Mouse (Mus musculus): ENCODE data around the gene Plcl2.
"Not testable (repeated sequence)": the region's sequence is repeated elsewhere in the genome, so short reads cannot be mapped to it uniquely, and the experiment has no call there.

The Plcl2 gene

GRCm38 (mm10) chr17:50627658-50628057, 118.5 kb downstream of the Plcl2 start:
- DNase-seq (ENCODE audit: low spot score): no peak

DNA sequence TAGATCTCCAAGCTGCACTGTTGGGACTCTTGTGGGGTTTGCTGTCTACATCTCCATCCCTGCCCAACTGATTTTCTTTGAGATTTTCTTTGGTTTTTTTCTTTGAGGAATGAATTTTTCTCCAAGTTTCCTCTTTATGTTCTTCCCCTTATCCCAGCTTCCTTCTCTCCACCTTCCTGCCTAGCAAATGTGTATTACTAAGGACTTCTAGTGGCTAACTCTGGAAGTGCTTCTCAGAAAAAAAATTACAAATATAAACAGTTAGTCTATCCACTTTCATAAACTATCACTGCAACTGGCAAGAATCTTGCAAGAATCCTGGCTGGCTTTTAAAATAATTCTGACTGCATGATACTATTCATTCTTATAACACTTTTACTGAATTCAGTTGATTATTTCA, 119.5 kb downstream of the Plcl2 start:
- DNase-seq (ENCODE audit: low spot score): no peak

- not testable (repeated sequence) for DNase-seq (ENCODE audit: low spot score)
Observed at GRCm38 (mm10) chr17:50630992-50631391, 121.8 kb downstream of the Plcl2 start.

GRCm38 (mm10) chr17:50634008-50634871, 125.0 kb downstream of the Plcl2 start:
- no peak for DNase-seq (ENCODE audit: low spot score)

GRCm38 (mm10) chr17:50635961-50636585, 126.9 kb downstream of the Plcl2 start:
- no peak for DNase-seq (ENCODE audit: low spot score)

DNA sequence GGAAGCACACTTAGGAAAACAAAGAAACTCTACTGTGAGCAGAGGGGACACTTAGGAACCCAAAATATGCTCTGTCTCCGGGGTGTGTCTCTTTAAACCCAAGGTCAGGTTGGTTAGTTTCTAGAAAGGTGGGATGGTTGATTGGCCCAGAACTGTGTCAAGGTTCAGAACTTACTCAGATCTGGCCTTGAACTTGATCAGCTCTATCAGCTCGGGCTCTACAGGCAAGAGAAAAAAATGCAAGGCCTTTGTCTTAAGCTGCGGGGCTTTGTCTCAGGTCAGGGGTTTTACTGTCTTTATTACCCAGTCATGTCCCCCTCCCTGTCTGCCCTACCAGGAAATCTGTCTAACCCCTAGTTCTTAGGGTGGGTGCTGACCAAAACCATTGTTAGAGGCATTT, 129.6 kb downstream of the Plcl2 start:
- DNase-seq (ENCODE audit: low spot score): no peak

DNA sequence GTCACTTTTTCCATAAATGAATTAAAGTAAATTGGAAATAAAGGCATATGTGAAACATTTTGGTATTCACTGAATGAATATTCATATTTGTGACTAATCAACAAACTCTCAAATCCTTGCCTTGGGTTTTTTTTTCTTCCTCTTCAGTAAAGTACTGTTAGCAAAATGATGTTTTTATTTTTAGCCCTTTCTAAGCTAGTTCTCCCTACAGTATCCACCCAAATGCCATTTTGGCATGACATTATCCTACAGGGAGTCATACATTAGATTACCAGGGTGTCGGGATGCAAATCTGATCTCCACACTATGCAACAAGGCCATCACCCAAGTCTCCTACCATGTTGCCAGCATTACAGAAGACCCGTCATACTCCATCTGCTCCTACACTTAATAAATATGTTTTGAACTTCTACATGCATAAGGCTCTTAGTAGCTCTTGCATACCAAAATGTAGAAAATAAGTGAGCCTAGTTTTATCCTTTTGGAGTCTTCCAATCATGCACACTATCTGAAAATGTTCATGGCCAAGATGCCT, 131.9 kb downstream of the Plcl2 start:
- DNase-seq (ENCODE audit: low spot score): no peak

DNA sequence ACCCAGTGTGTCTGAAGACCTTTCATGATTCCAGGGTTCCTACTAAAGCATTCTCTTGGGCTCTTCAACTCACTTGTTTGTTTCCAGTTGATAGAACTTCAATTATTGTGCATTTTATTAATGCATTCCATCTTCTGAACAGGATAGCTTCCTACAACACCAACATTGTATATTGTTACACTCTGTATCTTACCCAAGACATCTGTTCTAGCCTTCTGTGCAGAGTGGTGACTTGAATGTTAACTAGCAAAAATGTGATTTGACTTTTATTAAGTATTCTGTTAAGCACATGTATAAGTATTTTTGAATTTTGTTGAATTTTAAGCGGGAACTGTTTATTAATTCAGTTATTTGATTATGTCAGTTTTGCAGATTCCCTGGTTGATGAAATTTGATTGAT, 132.7 kb downstream of the Plcl2 start:
- DNase-seq (ENCODE audit: low spot score): no peak

- DNase-seq (ENCODE audit: low spot score): no peak
Observed at GRCm38 (mm10) chr17:50643356-50643755, 134.2 kb downstream of the Plcl2 start.

- no peak for DNase-seq (ENCODE audit: low spot score)
Observed at GRCm38 (mm10) chr17:50643989-50644388, 134.8 kb downstream of the Plcl2 start.

DNA sequence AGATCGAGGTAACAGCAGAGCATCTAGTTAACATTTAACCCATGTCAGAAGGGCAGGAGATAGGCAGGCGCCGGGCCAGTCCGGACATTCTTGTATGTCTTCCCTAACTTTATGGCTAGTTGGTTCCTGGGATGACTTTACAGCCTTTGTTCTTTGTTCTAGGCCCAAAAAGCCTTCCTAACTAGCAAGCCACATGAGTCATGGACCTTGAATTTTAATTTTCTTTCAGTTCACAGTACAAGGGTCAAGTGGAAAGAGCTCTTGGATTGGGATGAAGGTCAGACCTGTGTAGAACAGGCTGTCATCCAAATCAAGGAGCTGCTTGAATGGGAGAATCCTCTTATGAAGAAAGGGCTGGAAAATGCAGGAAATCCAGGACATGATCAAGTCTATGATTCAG, 138.9 kb downstream of the Plcl2 start:
- not testable (repeated sequence) for DNase-seq (ENCODE audit: low spot score)

- no peak for DNase-seq (ENCODE audit: low spot score)
Observed at GRCm38 (mm10) chr17:50648757-50649419, 139.7 kb downstream of the Plcl2 start.

GRCm38 (mm10) chr17:50650535-50651223, 141.5 kb downstream of the Plcl2 start:
- DNase-seq (ENCODE audit: low spot score): no peak

DNA sequence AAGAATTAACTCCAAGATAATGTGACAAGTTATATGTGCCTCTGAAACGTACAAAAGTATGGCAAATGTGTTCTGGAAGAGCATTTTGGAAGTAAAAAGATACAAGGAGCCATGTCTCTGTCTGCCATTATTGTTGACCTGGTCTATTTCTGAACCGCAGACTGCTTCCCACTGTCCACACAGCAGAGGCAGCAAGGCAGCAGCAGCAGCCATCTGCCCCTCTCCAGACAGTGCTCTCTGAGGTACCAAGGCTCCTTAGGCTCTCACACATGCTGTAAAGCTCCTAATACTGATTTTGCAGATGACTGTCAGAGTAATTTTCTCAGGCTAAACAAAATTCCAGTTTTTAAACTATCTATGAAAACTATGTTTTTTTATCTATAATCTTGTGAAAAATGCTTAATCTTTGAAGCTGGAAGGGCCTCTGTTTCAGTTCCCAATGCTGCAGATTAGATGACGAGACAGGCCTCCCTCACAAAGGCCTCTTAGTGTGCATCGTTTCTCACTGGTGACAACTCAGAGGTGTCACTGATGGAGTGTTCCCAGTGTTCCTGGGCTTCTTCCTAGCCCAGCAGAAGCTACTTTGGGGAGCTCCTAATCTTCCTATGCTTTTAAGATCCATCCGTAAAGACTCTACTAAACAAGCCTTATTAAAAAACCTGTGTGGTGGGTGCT, 145.7 kb downstream of the Plcl2 start:
- DNase-seq (ENCODE audit: low spot score): no peak

DNA sequence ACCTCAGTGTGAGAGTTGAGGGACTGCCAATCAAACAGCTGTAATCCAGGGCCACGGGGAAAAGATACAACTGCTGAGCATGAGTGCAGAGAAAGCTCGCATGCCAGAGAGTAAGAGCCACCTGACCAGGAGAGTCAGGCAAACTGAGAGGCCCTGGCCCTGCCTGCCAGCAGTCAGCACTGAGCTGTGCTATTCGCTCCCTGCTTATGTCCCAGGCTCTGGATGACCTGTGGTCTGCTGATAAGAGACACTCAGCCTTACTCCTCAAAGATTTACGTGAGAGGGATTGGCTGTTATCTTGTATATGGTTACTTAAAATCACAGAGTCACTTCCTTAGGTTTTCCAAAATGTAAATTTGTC, 146.2 kb downstream of the Plcl2 start:
- no peak for DNase-seq (ENCODE audit: low spot score)

DNA sequence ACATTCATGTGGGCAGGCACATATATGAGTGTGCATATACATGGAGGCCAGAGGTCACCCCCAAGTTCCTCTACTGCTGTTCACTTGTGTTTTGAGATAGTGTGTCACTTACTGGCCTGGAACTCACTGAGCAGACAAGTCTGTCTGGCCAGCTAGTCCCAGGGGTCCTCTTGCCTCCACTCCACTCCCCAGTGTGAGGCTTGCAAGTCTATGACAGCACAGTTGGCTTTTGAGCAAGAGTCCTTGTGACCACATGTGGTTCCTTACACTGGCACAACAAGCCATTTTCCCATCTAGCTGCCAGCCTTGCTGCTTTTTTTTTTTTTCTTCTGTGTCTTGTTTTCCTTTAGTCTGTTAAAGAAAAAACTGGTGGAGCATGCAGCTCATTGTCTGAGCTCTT, 148.1 kb downstream of the Plcl2 start:
- peak; percentile 20 for DNase-seq (ENCODE audit: low spot score)

- DNase-seq (ENCODE audit: low spot score): peak; percentile 18
Observed at GRCm38 (mm10) chr17:50658901-50659300, 149.7 kb downstream of the Plcl2 start.

GRCm38 (mm10) chr17:50667596-50667995, 158.4 kb downstream of the Plcl2 start:
- no peak for DNase-seq (ENCODE audit: low spot score)

DNA sequence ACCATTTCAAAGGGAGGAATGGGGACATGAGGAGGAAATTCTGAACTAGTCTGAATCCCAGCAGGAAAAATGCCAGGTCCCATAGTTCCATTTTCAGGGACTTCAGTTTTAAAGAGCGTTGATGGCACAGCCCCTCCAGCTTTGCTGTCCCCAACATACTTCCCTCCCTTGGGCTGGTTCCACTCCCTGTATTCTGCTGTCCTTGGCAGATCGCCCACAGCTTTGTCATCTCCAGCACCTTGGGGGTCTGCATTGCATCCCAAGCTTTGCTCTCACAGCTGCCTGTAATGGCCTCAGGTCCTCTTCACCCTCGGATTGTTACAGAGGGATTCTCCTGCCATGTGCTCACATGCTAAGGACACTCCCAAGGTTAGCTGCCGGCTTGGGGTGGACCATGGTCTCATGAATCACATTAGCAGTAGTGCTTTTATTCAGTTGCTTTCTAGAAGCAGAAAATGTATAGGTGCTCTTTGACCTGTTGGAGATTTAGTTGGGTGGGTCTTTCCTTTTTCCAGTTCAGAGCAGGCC, 159.5 kb downstream of the Plcl2 start:
- peak; percentile 49 for DNase-seq (ENCODE audit: low spot score)

GRCm38 (mm10) chr17:50671416-50671815, 162.2 kb downstream of the Plcl2 start:
- DNase-seq (ENCODE audit: low spot score): no peak

GRCm38 (mm10) chr17:50674580-50674979, 165.4 kb downstream of the Plcl2 start:
- DNase-seq (ENCODE audit: low spot score): no peak
